Mouse (Mus musculus) intestine, embryonic 15.5 days (tissue): ENCODE results near the gene Mief1. TPM values are rescaled to one million over a fixed set of nuclear protein-coding genes. Genes with fewer than 3 reads are reported as not detected.

Experiments
- ATAC-seq: fragments of 200-750 bp; cut with Nextera tagmentation; 2 replicates; pipeline ENCODE4 v1.8.0; 2017; ENCODE audit warnings: moderate TSS enrichment, moderate library complexity
- H3K27ac ChIP-seq: fragments of 300-500 bp; sonication (generic); 2 replicates; pipeline ENCODE4 v1.5.1; 2015; ENCODE audit warnings: mild to moderate bottlenecking, inconsistent platforms
- H3K27me3 ChIP-seq: fragments of 300-500 bp; sonication (generic); replicated peaks from 2 replicates; pipeline ENCODE4 v1.6.1; 2015; ENCODE audit warnings: inconsistent platforms
- H3K36me3 ChIP-seq: fragments of 300-500 bp; sonication (generic); 2 replicates; pipeline ENCODE4 v1.6.1; 2015; ENCODE audit warnings: inconsistent platforms
- H3K4me1 ChIP-seq: fragments of 300-500 bp; sonication (generic); replicated peaks from 2 replicates; pipeline ENCODE4 v1.6.1; 2015; ENCODE audit warnings: inconsistent platforms
- H3K4me2 ChIP-seq: fragments of 300-500 bp; sonication (generic); replicated peaks from 2 replicates; pipeline ENCODE4 v1.6.1; 2015; ENCODE audit warnings: mild to moderate bottlenecking, inconsistent platforms
- H3K4me3 ChIP-seq: fragments of 300-500 bp; sonication (generic); replicated peaks from 2 replicates; pipeline ENCODE4 v1.5.1; 2015; ENCODE audit warnings: inconsistent platforms
- H3K9ac ChIP-seq: fragments of 300-500 bp; sonication (generic); 2 replicates; pipeline ENCODE4 v1.6.1; 2015; ENCODE audit warnings: inconsistent platforms
- H3K9me3 ChIP-seq: fragments of 300-500 bp; sonication (generic); 2 replicates; pipeline ENCODE4 v1.6.1; 2016; ENCODE audit warnings: inconsistent platforms
- WGBS: fragments of 180-500 bp; shearing (Covaris S2); methylation state at CpG from one replicate; pipeline ENCODE4 v1.1.7; 2015; 5-methylcytosine and 5-hydroxymethylcytosine counted together
- polyA plus RNA-seq: library from polyadenylated mRNA; unstranded; fragments of >200 nt; fragmentation: Nextera tagmentation; extraction: Ambion mirVana; gene quantifications from 2 replicates; pipeline ENCODE4 v1.2.1, GENCODE M21; 2015

Mief1 gene
- polyA plus RNA-seq, 1 experiment from 2014 or later, result 29.7 TPM

DNA sequence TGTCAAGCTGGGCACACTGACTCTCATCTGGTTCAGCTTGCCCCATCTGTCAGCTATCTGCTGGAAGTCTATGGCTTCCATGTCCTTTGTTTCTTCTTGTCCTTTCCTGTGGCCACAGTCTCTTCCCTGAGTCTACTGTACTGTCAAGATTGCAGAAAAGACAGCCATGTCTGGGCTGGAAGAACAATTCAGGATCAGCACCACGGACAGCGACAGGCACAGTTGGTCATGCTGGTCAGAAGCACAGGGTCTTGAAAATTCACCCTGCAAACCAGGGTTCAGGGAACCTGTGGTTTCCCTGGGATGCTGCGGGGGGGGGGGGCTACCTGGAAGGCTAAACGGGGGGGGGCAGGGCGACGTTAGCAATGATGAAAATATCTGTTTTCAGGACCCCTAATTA lies 43.8 kb downstream of the Mief1 start:
- Histone ChIP-seq H3K4me1 (no peaks in the 10 kb centered on the region), H3K27me3 (peaks cover 12% of the 10 kb centered on the region; the same call in 1 of the 2 replicates), H3K9me3 (no peaks in the 10 kb centered on the region), H3K36me3 (no peaks in the 10 kb centered on the region), H3K4me2 (no peak overlapping the region), H3K4me3 (no peak overlapping the region), H3K27ac (no peak overlapping the region), H3K9ac (no peak overlapping the region)
- no peak for ATAC-seq
- WGBS, result 3% methylated on average over 6 of the region's 6 CpGs

DNA sequence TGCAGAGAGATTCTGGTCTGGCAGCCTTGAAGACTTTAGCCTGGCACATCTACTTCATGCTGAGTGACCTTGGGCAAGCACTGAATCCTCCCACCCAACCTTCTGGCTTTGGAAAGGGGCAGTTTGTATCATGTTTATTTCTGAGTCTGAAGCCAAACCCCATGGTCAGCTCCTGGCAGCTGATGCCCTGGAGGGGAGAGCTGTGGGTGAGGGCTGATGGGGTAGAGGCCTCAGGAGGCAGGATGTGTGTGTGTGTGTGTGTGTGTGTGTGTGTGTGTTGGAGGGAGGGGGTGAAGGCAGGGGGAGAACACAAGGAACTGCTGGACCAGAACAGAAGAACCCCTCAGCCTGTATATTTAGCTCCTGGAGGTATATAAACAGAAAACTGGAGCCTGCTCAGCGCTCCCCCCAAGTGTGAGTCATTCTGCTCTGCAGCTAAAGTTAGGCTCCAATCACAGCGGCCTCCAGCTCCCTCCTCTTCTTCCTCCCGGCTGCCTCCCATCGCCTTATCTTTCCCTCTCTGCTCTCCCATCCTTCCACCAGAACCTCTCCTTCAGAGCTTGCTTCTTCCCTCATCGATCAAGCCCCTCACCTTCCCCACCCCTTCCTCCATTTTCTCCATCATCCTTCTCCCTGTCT lies 44.4 kb downstream of the Mief1 start:
- WGBS, result 66% methylated on average over 5 of the region's 5 CpGs

DNA sequence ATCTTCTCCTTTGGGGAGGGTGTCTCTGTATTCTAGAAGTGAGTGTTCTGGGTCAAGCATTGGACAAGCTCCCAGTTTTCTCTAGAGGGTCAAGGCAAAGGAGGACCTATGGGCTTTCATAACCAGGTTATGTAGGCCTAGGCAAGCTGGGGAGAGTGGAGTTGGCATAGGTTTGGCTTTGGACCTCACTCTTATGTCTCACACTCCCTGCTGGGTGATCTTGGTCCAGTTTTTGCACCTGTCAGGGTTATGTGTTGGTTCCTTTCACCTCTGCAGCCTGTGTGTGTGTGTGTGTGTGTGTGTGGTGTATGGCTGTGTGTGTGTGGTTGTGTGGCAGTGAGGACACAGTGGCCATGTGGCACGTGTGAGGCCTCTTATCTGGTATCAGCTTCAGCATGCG lies 45.2 kb downstream of the Mief1 start:
- H3K4me3 ChIP-seq, result no peak overlapping the region
- no peaks in the 10 kb centered on the region for H3K4me1 ChIP-seq
- H3K36me3 ChIP-seq, result no peaks in the 10 kb centered on the region
- H3K27ac ChIP-seq, result no peak overlapping the region
- H3K9ac ChIP-seq, result no peak overlapping the region
- H3K9me3 ChIP-seq, result no peaks in the 10 kb centered on the region
- WGBS, result 74% methylated on average over 2 of the region's 2 CpGs
- H3K27me3 ChIP-seq, result peaks cover 13% of the 10 kb centered on the region; the same call in 1 of the 2 replicates
- ATAC-seq, result no peak
- H3K4me2 ChIP-seq, result no peak overlapping the region

More for the DNA sequence above, 44.4 kb downstream of the Mief1 start:
- Histone ChIP-seq H3K36me3 (no peaks in the 10 kb centered on the region), H3K9me3 (no peaks in the 10 kb centered on the region), H3K9ac (no peak overlapping the region), H3K4me3 (no peak overlapping the region), H3K27ac (no peak overlapping the region), H3K4me1 (no peaks in the 10 kb centered on the region), H3K27me3 (peaks cover 10% of the 10 kb centered on the region; the same call in 1 of the 2 replicates), H3K4me2 (no peak overlapping the region)
- ATAC-seq, result no peak

DNA sequence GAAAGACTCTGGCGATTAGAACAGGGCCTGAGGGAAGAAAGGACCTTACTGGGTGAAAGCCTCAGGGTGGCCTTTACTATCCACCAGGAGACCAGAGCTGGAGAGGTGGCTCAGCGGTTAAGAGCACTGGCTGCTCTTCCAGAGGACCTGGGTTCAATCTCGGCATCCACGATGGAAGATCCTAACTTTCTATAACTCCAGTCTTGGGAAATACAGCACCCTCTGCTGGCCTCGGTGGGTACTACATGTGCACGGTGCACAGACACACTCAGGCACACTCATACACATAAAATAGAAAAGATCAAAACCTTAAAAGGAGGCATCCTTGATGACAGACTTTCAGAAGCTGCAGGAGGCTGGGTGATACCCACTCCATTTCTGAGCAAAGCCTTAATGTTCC lies 46.8 kb downstream of the Mief1 start:
- Histone ChIP-seq H3K9ac (no peak overlapping the region), H3K27me3 (peaks cover 29% of the 10 kb centered on the region), H3K9me3 (no peaks in the 10 kb centered on the region), H3K4me3 (no peak overlapping the region), H3K36me3 (no peaks in the 10 kb centered on the region), H3K4me1 (no peaks in the 10 kb centered on the region), H3K27ac (no peak overlapping the region), H3K4me2 (no peak overlapping the region)
- 29% methylated on average over 6 of the region's 6 CpGs for WGBS
- ATAC-seq, result no peak

DNA sequence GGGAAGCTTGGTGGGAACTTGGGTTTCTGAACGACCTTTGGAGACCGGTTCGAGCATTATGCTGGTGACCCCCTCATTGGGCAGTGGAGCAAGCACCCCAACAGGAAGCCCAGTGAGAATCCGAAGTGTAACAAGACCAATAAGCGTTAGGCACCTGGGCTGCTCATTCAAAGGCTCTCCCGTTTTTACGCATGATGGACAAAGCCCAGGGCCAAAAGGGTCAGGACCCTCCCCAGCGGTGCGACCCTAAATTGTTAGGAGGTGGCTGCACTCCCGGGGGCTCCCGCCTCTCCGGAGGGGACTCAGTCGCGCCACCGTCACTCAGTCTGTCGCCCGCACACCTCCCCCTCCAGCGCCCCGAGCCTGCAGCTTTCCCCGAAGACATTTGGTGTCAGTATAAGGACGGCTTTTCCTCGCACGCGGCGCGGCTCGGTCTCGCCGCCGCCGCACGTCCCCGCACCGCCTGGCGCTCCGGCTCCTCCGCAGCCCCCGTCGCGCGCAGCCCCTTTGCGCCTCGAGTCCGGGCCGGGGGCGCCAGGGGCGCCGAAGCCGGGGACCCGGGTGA lies 53.1 kb downstream of the Mief1 start, which contains the start of gene Cacna1i:
Gene Cacna1i, plus strand, starts transcription at position 388 of the 565 bp plus-strand sequence.
- Histone ChIP-seq H3K9ac (0 out of 2 replicates have a peak within 1 kb of the TSS, but pooled peaks have one; percentile 5), H3K27me3 (peaks cover 77% of the 10 kb centered on the region)
- ATAC-seq, result no peak

DNA sequence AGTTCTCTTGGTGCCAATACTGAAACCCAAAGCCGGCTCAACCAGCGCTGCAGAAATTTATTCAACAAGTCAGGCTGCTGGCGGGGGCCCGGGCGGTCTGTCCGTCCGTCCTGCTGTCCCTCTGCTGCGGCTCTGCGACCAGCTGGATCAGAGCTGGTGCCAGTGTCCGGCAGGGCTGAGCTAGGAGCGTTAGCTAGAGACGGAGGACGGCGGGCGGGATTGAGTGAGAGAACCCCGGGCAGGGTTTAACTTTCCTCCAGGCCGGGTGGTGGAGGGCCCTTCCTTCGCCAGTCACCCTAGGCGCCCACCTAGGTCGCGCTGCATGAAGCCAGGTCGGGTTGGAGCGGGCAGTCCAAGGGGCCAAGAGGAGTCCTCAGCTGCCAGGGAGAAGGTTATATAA lies 54.2 kb downstream of the Mief1 start:
- H3K9ac ChIP-seq, result no peak overlapping the region
- peaks cover 12% of the 10 kb centered on the region for H3K4me1 ChIP-seq
- WGBS, result 8% methylated on average over 23 of the region's 23 CpGs
- H3K4me3 ChIP-seq, result peak overlapping the region; percentile 43
- no peaks in the 10 kb centered on the region for H3K36me3 ChIP-seq
- ATAC-seq, result no peak
- H3K27me3 ChIP-seq, result peaks cover 73% of the 10 kb centered on the region
- H3K9me3 ChIP-seq, result no peaks in the 10 kb centered on the region
- H3K27ac ChIP-seq, result no peak overlapping the region
- H3K4me2 ChIP-seq, result peak overlapping the region; percentile 89

More for the DNA sequence above, 53.1 kb downstream of the Mief1 start, which contains the start of gene Cacna1i:
- Histone ChIP-seq H3K36me3 (no peaks in the 10 kb centered on the region), H3K27ac (no peak within 1 kb of the TSS), H3K4me1 (peaks cover 12% of the 10 kb centered on the region), H3K4me3 (peak within 1 kb of the TSS; percentile 43), H3K4me2 (peak within 1 kb of the TSS; percentile 89), H3K9me3 (no peaks in the 10 kb centered on the region)
- 2% methylated on average over 49 of the region's 50 CpGs for WGBS

DNA sequence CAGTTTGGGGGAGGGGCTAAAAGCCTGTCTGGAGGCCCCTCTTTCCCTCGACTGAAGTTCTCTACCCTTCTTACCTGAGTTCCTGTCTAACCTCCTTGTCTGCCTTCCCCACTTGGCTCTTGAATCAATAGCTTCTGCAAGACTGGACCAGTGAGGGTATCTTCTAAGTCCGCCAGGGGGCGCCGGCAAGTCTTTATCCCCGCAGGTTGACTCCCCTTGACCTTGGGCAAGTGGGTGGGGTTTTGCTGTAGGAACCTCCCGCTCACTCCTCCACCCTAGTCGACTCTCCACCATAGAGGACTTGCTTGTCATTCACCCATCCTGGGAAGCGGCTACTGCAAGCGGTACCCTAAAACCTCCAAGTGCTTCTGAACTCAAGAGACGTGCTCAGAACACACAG lies 55.6 kb downstream of the Mief1 start:
- peaks cover 62% of the 10 kb centered on the region for H3K27me3 ChIP-seq
- peak; percentile 15; the same call in 1 of the 2 replicates for ATAC-seq
- no peak overlapping the region for H3K9ac ChIP-seq

DNA sequence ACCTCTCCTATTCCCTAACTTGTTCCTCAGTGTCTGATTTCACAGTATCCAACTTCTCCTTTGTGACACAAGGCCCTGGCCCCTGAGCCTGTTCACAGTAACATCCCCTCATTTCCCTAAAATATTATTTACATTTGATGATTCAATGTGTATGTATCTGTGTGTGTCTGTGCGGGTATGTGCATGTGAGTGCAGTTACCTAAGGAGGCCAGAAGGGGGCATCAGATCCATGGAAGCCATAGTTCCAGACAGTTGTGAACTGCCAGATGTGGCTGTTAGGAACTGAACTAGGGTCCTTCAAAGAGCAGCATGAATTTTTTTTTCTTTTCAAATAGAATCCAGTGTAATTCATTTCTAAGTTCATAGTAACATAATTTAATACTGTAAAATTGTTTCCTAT lies 63.3 kb downstream of the Mief1 start:
- no peak overlapping the region for H3K9ac ChIP-seq
- no peaks in the 10 kb centered on the region for H3K36me3 ChIP-seq
- ATAC-seq, result no peak
- no peaks in the 10 kb centered on the region for H3K9me3 ChIP-seq
- WGBS, result 97% methylated on average over 1 of the region's 1 CpGs
- H3K4me2 ChIP-seq, result no peak overlapping the region
- no peaks in the 10 kb centered on the region for H3K27me3 ChIP-seq
- no peaks in the 10 kb centered on the region for H3K4me1 ChIP-seq
- no peak overlapping the region for H3K27ac ChIP-seq
- H3K4me3 ChIP-seq, result no peak overlapping the region

More for the DNA sequence above, 55.6 kb downstream of the Mief1 start:
- peaks cover 12% of the 10 kb centered on the region for H3K4me1 ChIP-seq
- no peaks in the 10 kb centered on the region for H3K36me3 ChIP-seq
- H3K4me2 ChIP-seq, result no peak overlapping the region
- H3K27ac ChIP-seq, result no peak overlapping the region
- H3K4me3 ChIP-seq, result no peak overlapping the region
- 6% methylated on average over 10 of the region's 10 CpGs for WGBS
- no peaks in the 10 kb centered on the region for H3K9me3 ChIP-seq

Other genes with a start within 250 kb of the Mief1 start
- 7.2 and 8.3 TPM in 2 replicates for gene Pdgfb, start 219.0 kb upstream of the Mief1 start, polyA plus RNA-seq
- gene Syngr1, start 142.7 kb upstream of the Mief1 start, polyA plus RNA-seq, result 18.2 and 18.7 TPM in 2 replicates
- 1,109 and 1,134 TPM in 2 replicates for gene Rpl3, start 142.2 kb upstream of the Mief1 start, polyA plus RNA-seq
- gene Tab1, start 100.9 kb upstream of the Mief1 start, polyA plus RNA-seq, result 28.5 and 29.0 TPM in 2 replicates
- gene Mgat3, start 60.3 kb upstream of the Mief1 start, polyA plus RNA-seq, result 12.1 and 13.6 TPM in 2 replicates
- gene AC140267.1, start 1.8 kb downstream of the Mief1 start, polyA plus RNA-seq, result not detected in 2 replicates
- 138 and 143 TPM in 2 replicates for gene Atf4, start 21.2 kb downstream of the Mief1 start, polyA plus RNA-seq
- 55.4 and 56.0 TPM in 2 replicates for gene Rps19bp1, start 30.3 kb downstream of the Mief1 start, polyA plus RNA-seq
- gene Cacna1i, start 53.2 kb downstream of the Mief1 start, polyA plus RNA-seq, result not detected in 2 replicates